Mouse (Mus musculus) spleen, adult 2 months (tissue): ENCODE data around the gene Nfkbib.

Experiments
- CTCF ChIP-seq: fragments of 200-500 bp; IDR thresholded peaks from 2 replicates; pipeline ENCODE4 v1.5.1; 2011; ENCODE audit warnings: mild to moderate bottlenecking, inconsistent platforms; ENCODE audit not compliant: insufficient read depth, insufficient read length, insufficient replicate concordance; ENCODE audit errors: extremely low read depth
- POLR2A ChIP-seq: fragments of 200-500 bp; IDR thresholded peaks from 2 replicates; pipeline ENCODE4 v1.6.1; 2011; ENCODE audit warnings: low read depth, low read length, inconsistent platforms

DNA sequence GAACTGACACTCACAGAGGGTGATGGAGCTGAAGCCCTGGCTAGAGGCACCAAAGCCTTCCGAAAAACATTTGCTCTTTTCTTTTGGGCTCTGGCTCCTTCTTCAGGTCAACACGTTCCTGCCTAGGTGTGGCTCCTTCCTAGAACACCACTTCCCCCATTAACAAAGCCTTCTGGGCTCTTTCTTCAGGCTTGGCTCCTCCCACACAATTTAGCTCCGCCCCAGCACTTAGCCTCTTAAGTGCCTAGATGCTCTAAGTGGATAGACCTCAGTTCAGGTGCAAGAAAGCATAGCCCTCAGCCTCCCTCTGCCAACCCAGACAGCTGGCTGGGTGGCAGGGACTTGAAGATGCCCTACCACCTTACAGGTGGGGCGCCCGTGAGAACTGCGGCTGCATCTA is 31.6 kb downstream of the Nfkbib start:
- TF ChIP-seq CTCF, result no peak
- TF ChIP-seq POLR2A, result no peak
